Mouse (Mus musculus) limb, embryonic 12.5 days (tissue): ENCODE results near the gene Zfp771. TPM values are rescaled to one million over a fixed set of nuclear protein-coding genes. Genes with fewer than 3 reads are reported as not detected.
"Not testable (repeated sequence)": the region's sequence is repeated elsewhere in the genome, so short reads cannot be mapped to it uniquely, and the experiment has no call there.

Experiments
- ATAC-seq: fragments of 200-750 bp; cut with Nextera tagmentation; 2 replicates; pipeline ENCODE4 v1.8.0; 2017; ENCODE audit warnings: low read depth, moderate TSS enrichment; ENCODE audit not compliant: insufficient number of reproducible peaks, insufficient read depth, low FRiP score, low TSS enrichment
- H3K27ac ChIP-seq: fragments of 300-500 bp; sonication (generic); 2 replicates; pipeline ENCODE4 v1.5.1; 2016; ENCODE audit warnings: mild to moderate bottlenecking, moderate library complexity
- H3K27me3 ChIP-seq: fragments of 300-500 bp; sonication (generic); 2 replicates; pipeline ENCODE4 v1.6.1; 2016; ENCODE audit warnings: mild to moderate bottlenecking, moderate library complexity
- H3K36me3 ChIP-seq: fragments of 300-500 bp; sonication (generic); 2 replicates; pipeline ENCODE4 v1.6.1; 2016; ENCODE audit warnings: mild to moderate bottlenecking, moderate library complexity
- H3K4me1 ChIP-seq: fragments of 300-500 bp; sonication (generic); replicated peaks from 2 replicates; pipeline ENCODE4 v1.6.1; 2016
- H3K4me2 ChIP-seq: fragments of 300-500 bp; sonication (generic); 2 replicates; pipeline ENCODE4 v1.6.1; 2016; ENCODE audit warnings: mild to moderate bottlenecking, moderate library complexity
- H3K4me3 ChIP-seq: fragments of 300-500 bp; sonication (generic); replicated peaks from 2 replicates; pipeline ENCODE4 v1.5.1; 2016; ENCODE audit warnings: mild to moderate bottlenecking
- H3K9ac ChIP-seq: fragments of 300-500 bp; sonication (generic); replicated peaks from 2 replicates; pipeline ENCODE4 v1.6.1; 2016; ENCODE audit warnings: mild to moderate bottlenecking, moderate library complexity
- H3K9me3 ChIP-seq: fragments of 300-500 bp; sonication (generic); 2 replicates; pipeline ENCODE4 v1.6.1; 2016; ENCODE audit warnings: mild to moderate bottlenecking, moderate library complexity
- WGBS: fragments of 180-500 bp; shearing (Covaris S2); methylation state at CpG from one replicate; pipeline ENCODE4 v1.1.7; 2016; 5-methylcytosine and 5-hydroxymethylcytosine counted together
- polyA plus RNA-seq: library from polyadenylated mRNA; unstranded; fragments of >200 nt; fragmentation: Nextera tagmentation; extraction: Ambion mirVana; gene quantifications from 2 replicates; pipeline ENCODE4 v1.2.1, GENCODE M21; 2016

The Zfp771 gene
- polyA plus RNA-seq, 1 experiment from 2014 or later, result 84.1 TPM

- Histone ChIP-seq H3K9ac (peak within 1 kb of the TSS; percentile 96), H3K4me2 (peak within 1 kb of the TSS; percentile 76), H3K36me3 (peaks cover 65% of the 10 kb centered on the region), H3K9me3 (peaks cover 6% of the 10 kb centered on the region; the same call in 1 of the 2 replicates), H3K27me3 (no peaks in the 10 kb centered on the region), H3K4me1 (peaks cover 28% of the 10 kb centered on the region), H3K4me3 (peak within 1 kb of the TSS; percentile 90), H3K27ac (peak within 1 kb of the TSS; percentile 99)
- peak; percentile 91 for ATAC-seq
- under 1% methylated on average over 64 of the region's 64 CpGs for WGBS
Measured at GRCm38 (mm10) chr7:127232622-127233367, 11.3 kb upstream of the Zfp771 start, which contains the start of the genes Zfp553 and Sept1. Gene Zfp553 (plus strand): TSS chr7:127233061. Gene Sept1 (minus strand): TSS chr7:127233130.

GRCm38 (mm10) chr7:127233368-127233749 lies 10.7 kb upstream of the Zfp771 start:
- WGBS, result 1% methylated on average over 27 of the region's 27 CpGs

GRCm38 (mm10) chr7:127233765-127234164 lies 10.3 kb upstream of the Zfp771 start:
- Histone ChIP-seq H3K4me2 (peak overlapping the region; percentile 76), H3K9me3 (peaks cover 6% of the 10 kb centered on the region; the same call in 1 of the 2 replicates), H3K9ac (peak overlapping the region; percentile 96), H3K4me1 (peaks cover 28% of the 10 kb centered on the region), H3K36me3 (peaks cover 72% of the 10 kb centered on the region), H3K27me3 (no peaks in the 10 kb centered on the region), H3K4me3 (peak overlapping the region; percentile 90), H3K27ac (peak overlapping the region; percentile 99)
- 7% methylated on average over 9 of the region's 9 CpGs for WGBS
- ATAC-seq, result no peak

More at GRCm38 (mm10) chr7:127233368-127233749, 10.7 kb upstream of the Zfp771 start:
- peak overlapping the region; percentile 96 for H3K9ac ChIP-seq
- ATAC-seq, result peak; percentile 41
- H3K4me2 ChIP-seq, result peak overlapping the region; percentile 76
- peak overlapping the region; percentile 90 for H3K4me3 ChIP-seq
- H3K27ac ChIP-seq, result peak overlapping the region; percentile 99
- H3K27me3 ChIP-seq, result no peaks in the 10 kb centered on the region
- H3K36me3 ChIP-seq, result peaks cover 70% of the 10 kb centered on the region
- H3K9me3 ChIP-seq, result peaks cover 6% of the 10 kb centered on the region; the same call in 1 of the 2 replicates
- peaks cover 28% of the 10 kb centered on the region for H3K4me1 ChIP-seq

- 85% methylated on average over 2 of the region's 2 CpGs for WGBS
- H3K36me3 ChIP-seq, result peaks cover 69% of the 10 kb centered on the region
- H3K4me1 ChIP-seq, result peaks cover 28% of the 10 kb centered on the region
- H3K27ac ChIP-seq, result no peak overlapping the region
- H3K4me3 ChIP-seq, result peak overlapping the region; percentile 90
- no peak overlapping the region for H3K9ac ChIP-seq
- H3K4me2 ChIP-seq, result peak overlapping the region; percentile 76
- no peaks in the 10 kb centered on the region for H3K27me3 ChIP-seq
- no peak for ATAC-seq
- peaks cover 6% of the 10 kb centered on the region; the same call in 1 of the 2 replicates for H3K9me3 ChIP-seq
Measured at GRCm38 (mm10) chr7:127234777-127235176, 9.3 kb upstream of the Zfp771 start.

- Histone ChIP-seq H3K9ac (no peak overlapping the region), H3K9me3 (peaks cover 4% of the 10 kb centered on the region; the same call in 1 of the 2 replicates), H3K4me2 (peak overlapping the region; percentile 77), H3K27me3 (no peaks in the 10 kb centered on the region), H3K4me3 (peak overlapping the region; percentile 82), H3K36me3 (peaks cover 36% of the 10 kb centered on the region), H3K27ac (peak overlapping the region; percentile 92), H3K4me1 (peaks cover 18% of the 10 kb centered on the region)
- 40% methylated on average over 2 of the region's 2 CpGs for WGBS
- no peak for ATAC-seq
Measured at GRCm38 (mm10) chr7:127243361-127243867, 660 bp upstream of the Zfp771 start.

- Histone ChIP-seq H3K27ac (peak overlapping the region; percentile 92), H3K9me3 (peaks cover 4% of the 10 kb centered on the region; the same call in 1 of the 2 replicates), H3K9ac (peak overlapping the region; percentile 88), H3K4me2 (peak overlapping the region; percentile 77), H3K36me3 (peaks cover 37% of the 10 kb centered on the region), H3K4me1 (peaks cover 18% of the 10 kb centered on the region), H3K4me3 (peak overlapping the region; percentile 82), H3K27me3 (no peaks in the 10 kb centered on the region)
- 10% methylated on average over 28 of the region's 33 CpGs for WGBS
- ATAC-seq, result peak; percentile 71; the same call in 1 of the 2 replicates
Measured at GRCm38 (mm10) chr7:127244658-127245510, 810 bp downstream of the Zfp771 start.

- Histone ChIP-seq H3K36me3 (peaks cover 55% of the 10 kb centered on the region), H3K4me1 (peaks cover 20% of the 10 kb centered on the region)
- H3K9ac ChIP-seq, H3K9me3 ChIP-seq, ATAC-seq, H3K27ac ChIP-seq, H3K27me3 ChIP-seq, H3K4me3 ChIP-seq, H3K4me2 ChIP-seq: not testable (repeated sequence)
- WGBS, result 88% methylated on average over 8 of the region's 8 CpGs
Measured at GRCm38 (mm10) chr7:127250511-127250910, 6.4 kb downstream of the Zfp771 start.

- Histone ChIP-seq H3K4me3 (no peak overlapping the region), H3K27me3 (no peaks in the 10 kb centered on the region), H3K4me2 (no peak overlapping the region), H3K36me3 (peaks cover 53% of the 10 kb centered on the region), H3K4me1 (peaks cover 8% of the 10 kb centered on the region), H3K9me3 (no peaks in the 10 kb centered on the region), H3K9ac (no peak overlapping the region), H3K27ac (no peak overlapping the region)
- 91% methylated on average over 2 of the region's 2 CpGs for WGBS
- no peak for ATAC-seq
Measured at GRCm38 (mm10) chr7:127252414-127252813, 8.3 kb downstream of the Zfp771 start.

- Histone ChIP-seq H3K4me1 (peaks cover 8% of the 10 kb centered on the region), H3K9ac (peak overlapping the region; percentile 77; the same call in 1 of the 2 replicates), H3K27me3 (no peaks in the 10 kb centered on the region), H3K4me3 (peak overlapping the region; percentile 51), H3K27ac (peak overlapping the region; percentile 92), H3K36me3 (peaks cover 48% of the 10 kb centered on the region), H3K9me3 (no peaks in the 10 kb centered on the region), H3K4me2 (peak overlapping the region; percentile 87)
- ATAC-seq, result no peak
- 80% methylated on average over 6 of the region's 6 CpGs for WGBS
Measured at GRCm38 (mm10) chr7:127253341-127253740, 9.3 kb downstream of the Zfp771 start.

GRCm38 (mm10) chr7:127253821-127254769 lies 10.0 kb downstream of the Zfp771 start:
- Histone ChIP-seq H3K27ac (peak overlapping the region; percentile 92), H3K4me2 (peak overlapping the region; percentile 87), H3K4me1 (peaks cover 12% of the 10 kb centered on the region), H3K9me3 (no peaks in the 10 kb centered on the region), H3K27me3 (no peaks in the 10 kb centered on the region), H3K4me3 (peak overlapping the region; percentile 51), H3K9ac (peak overlapping the region; percentile 77), H3K36me3 (peaks cover 49% of the 10 kb centered on the region)
- ATAC-seq, result peak; percentile 94
- WGBS, result under 1% methylated on average over 136 of the region's 136 CpGs
